Mouse (Mus musculus): ENCODE results near the gene Rsc1a1.

DNA sequence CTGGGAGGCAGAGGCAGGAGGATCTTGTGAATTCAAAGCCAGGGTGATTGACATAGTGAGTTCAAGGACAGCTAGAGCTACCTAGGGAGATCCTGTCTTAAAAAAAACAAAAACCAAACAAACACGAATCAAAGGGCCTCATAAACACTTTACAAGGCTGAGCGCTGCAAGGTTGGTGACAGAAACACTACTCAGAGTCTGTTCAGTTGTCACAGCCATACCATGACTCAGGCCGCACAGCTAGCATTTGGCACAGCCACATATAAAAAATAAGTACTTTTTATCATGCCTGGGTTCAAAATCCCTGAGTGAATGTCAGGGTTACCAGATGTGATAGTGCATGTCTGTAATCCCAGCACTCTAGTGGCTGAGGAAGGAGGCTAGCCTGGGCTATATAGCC, 38.2 kb downstream of the Rsc1a1 start:
- TF ChIP-seq CTCF (IDR thresholded peaks at IDR 0.05; ENCODE audit: low read depth, low read length) (no peak), GATA1 (IDR thresholded peaks at IDR 0.05; ENCODE audit: borderline replicate concordance, low read length) (no peak)
